Mouse (Mus musculus): ENCODE results near the gene Tnk2.

- no peak for TF ChIP-seq POLR2A (IDR thresholded peaks at IDR 0.05; ENCODE audit: borderline replicate concordance, low read depth, low read length)
- TF ChIP-seq CTCF (IDR thresholded peaks at IDR 0.05; ENCODE audit: low read depth, low read length): no peak
Observed at GRCm38 (mm10) chr16:32678812-32679211, 35.1 kb downstream of the Tnk2 start.
